Mouse (Mus musculus) liver, embryonic 11.5 days (tissue): ENCODE measurements around the gene Adra2c. TPM values are rescaled to one million over a fixed set of nuclear protein-coding genes. Genes with fewer than 3 reads are reported as not detected.

Experiments used
- ATAC-seq: fragments of 200-750 bp; cut with Nextera tagmentation; replicated peaks from 2 replicates; pipeline ENCODE4 v1.8.0; 2017; ENCODE audit warnings: moderate number of reproducible peaks, mild to moderate bottlenecking, moderate TSS enrichment, moderate library complexity; ENCODE audit not compliant: low FRiP score
- DNase-seq: peaks from one replicate; pipeline ENCODE4 v3.0.0-alpha.2; 2017; ENCODE audit warnings: low spot score
- H3K27ac ChIP-seq: fragments of 300-500 bp; sonication (generic); 2 replicates; pipeline ENCODE4 v1.5.1; 2014; ENCODE audit warnings: mild to moderate bottlenecking, low read depth, low read length, control low read depth
- H3K27me3 ChIP-seq: fragments of 300-500 bp; sonication (generic); replicated peaks from 2 replicates; pipeline ENCODE4 v1.6.1; 2014; ENCODE audit warnings: low read length, mixed read lengths; ENCODE audit not compliant: control insufficient read depth, insufficient read depth
- H3K36me3 ChIP-seq: fragments of 300-500 bp; sonication (generic); 2 replicates; pipeline ENCODE4 v1.6.1; 2014; ENCODE audit warnings: mild to moderate bottlenecking, low read length, moderate library complexity, mixed read lengths; ENCODE audit not compliant: control insufficient read depth, insufficient read depth
- H3K4me1 ChIP-seq: fragments of 300-500 bp; sonication (generic); replicated peaks from 2 replicates; pipeline ENCODE4 v1.6.1; 2014; ENCODE audit warnings: low read length, mixed read lengths; ENCODE audit not compliant: control insufficient read depth, insufficient read depth
- H3K4me2 ChIP-seq: fragments of 300-500 bp; sonication (generic); 2 replicates; pipeline ENCODE4 v1.6.1; 2014; ENCODE audit warnings: mild to moderate bottlenecking, control low read depth, moderate library complexity
- H3K4me3 ChIP-seq: fragments of 300-500 bp; sonication (generic); 2 replicates; pipeline ENCODE4 v1.5.1; 2014; ENCODE audit warnings: low read depth, low read length, control low read depth
- H3K9ac ChIP-seq: fragments of 300-500 bp; sonication (generic); 2 replicates; pipeline ENCODE4 v1.6.1; 2014; ENCODE audit warnings: low read depth, low read length, control low read depth
- H3K9me3 ChIP-seq: fragments of 300-500 bp; sonication (generic); 2 replicates; pipeline ENCODE4 v1.6.1; 2016; ENCODE audit warnings: low read length, inconsistent platforms, mixed read lengths; ENCODE audit not compliant: control insufficient read depth
- WGBS: fragments of 180-500 bp; shearing (Covaris S2); extraction: QIAGEN DNeasy Blood & Tissue Kit; methylation state at CpG from one replicate; pipeline ENCODE4 v1.1.7; 2014; 5-methylcytosine and 5-hydroxymethylcytosine counted together
- polyA plus RNA-seq: library from polyadenylated mRNA; unstranded; fragments of >200 nt; fragmentation: Nextera tagmentation; extraction: Ambion mirVana; gene quantifications from 2 replicates; pipeline ENCODE4 v1.2.1, GENCODE M21; 2014

The Adra2c gene
- polyA plus RNA-seq, result 0.05 TPM in 1 of 2 replicates, not detected in the other

DNA sequence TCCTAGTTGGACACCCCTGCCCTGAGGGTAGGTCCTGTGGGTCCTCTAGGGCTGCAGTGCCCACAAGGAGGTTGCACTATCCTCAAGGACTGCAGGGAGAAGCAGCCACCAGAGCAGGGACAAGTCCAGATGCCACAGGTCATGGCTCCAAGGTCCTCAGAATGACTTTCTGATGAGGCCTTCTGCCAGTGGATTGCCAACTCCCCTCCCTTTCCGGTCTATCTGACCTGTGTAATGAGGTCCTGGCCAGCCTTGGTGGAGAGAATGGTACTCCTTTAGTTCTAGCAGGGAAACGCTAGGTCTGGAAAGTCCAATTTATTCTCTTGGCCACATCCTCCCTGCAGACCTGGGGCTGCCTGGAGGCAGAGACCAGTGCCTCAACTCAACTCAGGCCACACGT, at the start of gene Adra2c:
Gene Adra2c, plus strand, starts transcription at position 301 of the 400 bp plus-strand sequence.
- no peaks in the 10 kb centered on the region for H3K4me1 ChIP-seq
- no peak within 1 kb of the TSS for H3K27ac ChIP-seq
- no peak within 1 kb of the TSS for H3K9ac ChIP-seq
- peak within 1 kb of the TSS; percentile 47 for H3K4me3 ChIP-seq
- H3K27me3 ChIP-seq, result peaks cover 68% of the 10 kb centered on the region
- H3K4me2 ChIP-seq, result peak within 1 kb of the TSS; percentile 70
- no peaks in the 10 kb centered on the region for H3K36me3 ChIP-seq
- DNase-seq, result no peak
- no peaks in the 10 kb centered on the region for H3K9me3 ChIP-seq
- 43% methylated on average over 3 of the region's 3 CpGs for WGBS
- no peak for ATAC-seq

DNA sequence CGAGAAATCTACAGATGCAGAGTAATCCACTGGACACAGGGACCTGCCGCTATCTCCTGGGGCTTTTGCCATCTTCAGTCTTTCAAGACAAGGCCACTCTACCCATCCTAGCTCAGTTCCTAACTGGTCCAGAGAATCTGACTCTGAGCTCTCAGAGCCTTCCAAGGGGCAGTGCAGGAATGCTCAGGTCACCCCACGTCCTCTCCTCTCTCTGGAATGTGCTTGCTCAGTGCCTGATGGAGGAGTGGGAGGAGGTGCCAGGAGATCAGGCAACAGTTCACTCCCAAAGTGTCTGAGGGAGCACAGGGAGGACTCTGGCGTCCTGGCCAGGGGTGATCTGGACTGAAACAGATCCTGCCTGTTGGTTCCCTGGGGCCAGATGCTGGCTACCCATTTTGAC, 45.0 kb upstream of the Adra2c start:
- no peak for DNase-seq
- Histone ChIP-seq H3K4me3 (no peak overlapping the region), H3K4me2 (no peak overlapping the region), H3K27ac (no peak overlapping the region), H3K9me3 (no peaks in the 10 kb centered on the region), H3K4me1 (no peaks in the 10 kb centered on the region), H3K9ac (no peak overlapping the region), H3K36me3 (no peaks in the 10 kb centered on the region), H3K27me3 (no peaks in the 10 kb centered on the region)
- WGBS, result 55% methylated on average over 4 of the region's 4 CpGs
- ATAC-seq, result no peak

DNA sequence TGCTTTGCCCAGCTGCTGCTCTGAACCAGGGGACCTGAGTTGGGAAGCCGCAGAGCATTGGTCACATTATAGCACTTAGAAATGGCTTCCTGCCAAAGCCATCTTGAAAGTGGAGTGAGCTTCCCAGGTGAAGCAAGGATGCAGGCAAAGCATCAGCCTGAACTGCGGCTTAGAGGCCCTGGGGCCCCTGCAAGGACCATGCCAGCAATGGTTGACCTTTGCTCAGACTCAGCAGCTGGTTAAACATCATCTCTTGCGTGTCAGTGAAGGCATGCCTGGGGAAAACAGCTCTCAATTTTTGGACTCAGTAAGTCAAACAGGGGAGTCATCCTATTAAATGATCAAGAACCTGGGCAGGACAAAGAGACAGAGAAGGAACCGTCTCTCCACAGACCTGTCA, 40.4 kb upstream of the Adra2c start:
- Histone ChIP-seq H3K27me3 (no peaks in the 10 kb centered on the region), H3K4me2 (no peak overlapping the region), H3K27ac (no peak overlapping the region), H3K9me3 (no peaks in the 10 kb centered on the region), H3K4me3 (no peak overlapping the region), H3K4me1 (no peaks in the 10 kb centered on the region), H3K36me3 (no peaks in the 10 kb centered on the region), H3K9ac (no peak overlapping the region)
- WGBS, result 76% methylated on average over 4 of the region's 4 CpGs
- ATAC-seq (no peak), DNase-seq (no peak)

DNA sequence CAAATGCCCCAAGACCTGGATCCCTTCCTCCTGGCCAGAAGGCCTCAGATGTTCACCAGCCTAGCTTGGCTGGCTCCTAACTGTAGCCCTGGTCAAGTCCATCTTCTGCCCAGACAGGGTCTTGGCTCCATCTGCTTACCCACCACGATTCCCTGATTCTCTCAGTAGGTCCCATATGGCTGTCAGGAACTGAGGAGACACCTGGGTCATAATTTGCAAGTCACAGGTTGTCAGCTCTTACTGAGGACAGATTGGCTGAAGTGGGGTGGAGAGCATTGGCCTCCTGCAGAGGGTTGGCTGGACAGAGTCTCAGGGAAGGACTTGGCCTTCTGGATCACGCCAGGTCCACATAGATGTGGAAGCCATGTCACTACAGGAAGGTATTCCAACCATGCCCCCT, 39.5 kb upstream of the Adra2c start:
- no peaks in the 10 kb centered on the region for H3K9me3 ChIP-seq
- H3K4me2 ChIP-seq, result no peak overlapping the region
- no peak overlapping the region for H3K9ac ChIP-seq
- H3K4me3 ChIP-seq, result no peak overlapping the region
- WGBS, result 77% methylated on average over 2 of the region's 2 CpGs
- no peaks in the 10 kb centered on the region for H3K27me3 ChIP-seq
- ATAC-seq (no peak), DNase-seq (no peak)
- no peaks in the 10 kb centered on the region for H3K4me1 ChIP-seq
- no peak overlapping the region for H3K27ac ChIP-seq
- H3K36me3 ChIP-seq, result no peaks in the 10 kb centered on the region

DNA sequence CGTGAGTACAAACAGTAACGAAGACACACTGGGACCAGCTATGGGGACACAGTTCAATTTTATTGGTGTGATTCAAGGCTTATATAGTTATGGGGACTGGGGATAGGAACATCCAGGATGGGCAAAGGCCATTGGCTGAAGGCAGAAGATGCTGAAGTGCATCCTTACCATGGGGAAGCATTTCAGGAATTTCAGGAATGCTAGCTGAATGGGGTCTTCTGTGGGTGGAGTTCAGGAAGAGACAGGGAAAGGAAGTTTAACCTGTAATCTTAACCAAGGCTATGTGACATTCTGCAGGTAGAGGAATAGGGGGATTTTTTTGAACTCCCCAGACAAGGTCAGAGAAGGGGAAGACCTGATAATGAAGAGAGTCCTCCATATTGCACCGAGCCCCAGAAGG, 36.6 kb upstream of the Adra2c start:
- no peaks in the 10 kb centered on the region for H3K36me3 ChIP-seq
- H3K9ac ChIP-seq, result no peak overlapping the region
- ATAC-seq (no peak), DNase-seq (no peak)
- no peak overlapping the region for H3K4me2 ChIP-seq
- no peaks in the 10 kb centered on the region for H3K9me3 ChIP-seq
- H3K4me3 ChIP-seq, result no peak overlapping the region
- no peaks in the 10 kb centered on the region for H3K4me1 ChIP-seq
- 54% methylated on average over 3 of the region's 3 CpGs for WGBS
- peaks cover 3% of the 10 kb centered on the region; the same call in 1 of the 2 replicates for H3K27me3 ChIP-seq
- H3K27ac ChIP-seq, result no peak overlapping the region

DNA sequence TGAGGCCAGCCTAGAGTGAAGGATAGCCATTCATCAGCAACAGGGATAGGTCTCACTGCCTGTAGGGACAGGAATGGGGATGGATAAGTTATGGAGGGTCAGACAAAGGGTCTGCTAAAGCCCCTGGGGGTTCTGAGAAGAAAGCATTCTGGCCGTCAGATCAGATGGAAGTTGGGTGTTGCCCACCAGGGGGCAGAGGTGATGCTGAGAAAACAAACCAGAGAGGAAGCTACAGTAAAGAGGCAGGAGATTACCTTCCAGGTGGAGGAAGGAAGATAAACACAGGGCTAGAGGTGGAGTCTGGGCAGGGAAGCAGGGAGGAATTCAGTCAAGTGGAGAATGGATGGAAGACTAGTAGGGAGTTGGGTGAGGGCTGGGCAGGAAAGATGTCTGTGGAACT, 33.9 kb upstream of the Adra2c start:
- Histone ChIP-seq H3K4me2 (no peak overlapping the region), H3K36me3 (no peaks in the 10 kb centered on the region), H3K4me3 (no peak overlapping the region), H3K27me3 (peaks cover 3% of the 10 kb centered on the region; the same call in 1 of the 2 replicates), H3K4me1 (no peaks in the 10 kb centered on the region), H3K9me3 (no peaks in the 10 kb centered on the region), H3K27ac (no peak overlapping the region), H3K9ac (no peak overlapping the region)
- ATAC-seq (no peak), DNase-seq (no peak)
- 5% methylated on average over 1 of the region's 1 CpGs for WGBS

DNA sequence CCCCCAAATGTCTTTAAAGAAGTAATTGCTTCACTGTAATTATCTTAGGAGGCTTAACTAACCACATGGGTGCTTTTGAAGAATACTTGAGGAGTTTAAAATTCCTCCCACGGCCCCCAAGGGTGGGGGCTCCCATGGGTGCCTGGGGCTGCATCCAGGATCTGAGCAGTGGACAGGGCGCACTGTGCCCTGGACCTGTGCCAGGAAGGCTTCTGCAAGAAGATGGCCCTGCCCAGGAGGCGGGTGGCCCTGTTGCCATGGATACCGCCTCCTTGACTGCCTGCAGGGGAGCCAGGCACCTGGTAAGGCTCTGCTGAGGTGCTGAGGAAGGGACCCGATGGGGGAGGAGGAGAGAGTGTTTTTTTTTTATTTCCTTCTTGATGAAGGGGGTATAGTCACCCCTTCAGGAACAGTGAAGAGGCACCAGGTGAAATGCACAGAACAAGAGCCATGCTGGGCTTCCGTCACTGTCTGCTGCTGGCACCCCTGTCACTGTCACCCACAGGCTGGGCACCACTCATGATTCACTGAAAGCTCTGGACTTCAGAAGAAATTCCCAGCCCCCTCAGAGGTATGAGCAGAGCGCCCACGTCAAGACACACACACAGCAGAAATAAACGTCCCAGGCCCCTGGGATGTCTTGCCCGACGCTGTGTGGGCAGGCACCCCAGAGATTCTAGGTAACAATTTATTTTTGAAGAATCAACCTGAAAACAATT, 32.4 kb upstream of the Adra2c start:
- no peaks in the 10 kb centered on the region for H3K4me1 ChIP-seq
- WGBS, result 54% methylated on average over 11 of the region's 11 CpGs
- no peak overlapping the region for H3K4me3 ChIP-seq
- DNase-seq (no peak), ATAC-seq (no peak)
- H3K36me3 ChIP-seq, result no peaks in the 10 kb centered on the region
- H3K27ac ChIP-seq, result no peak overlapping the region
- H3K27me3 ChIP-seq, result peaks cover 3% of the 10 kb centered on the region; the same call in 1 of the 2 replicates
- no peaks in the 10 kb centered on the region for H3K9me3 ChIP-seq
- H3K9ac ChIP-seq, result no peak overlapping the region
- no peak overlapping the region for H3K4me2 ChIP-seq

DNA sequence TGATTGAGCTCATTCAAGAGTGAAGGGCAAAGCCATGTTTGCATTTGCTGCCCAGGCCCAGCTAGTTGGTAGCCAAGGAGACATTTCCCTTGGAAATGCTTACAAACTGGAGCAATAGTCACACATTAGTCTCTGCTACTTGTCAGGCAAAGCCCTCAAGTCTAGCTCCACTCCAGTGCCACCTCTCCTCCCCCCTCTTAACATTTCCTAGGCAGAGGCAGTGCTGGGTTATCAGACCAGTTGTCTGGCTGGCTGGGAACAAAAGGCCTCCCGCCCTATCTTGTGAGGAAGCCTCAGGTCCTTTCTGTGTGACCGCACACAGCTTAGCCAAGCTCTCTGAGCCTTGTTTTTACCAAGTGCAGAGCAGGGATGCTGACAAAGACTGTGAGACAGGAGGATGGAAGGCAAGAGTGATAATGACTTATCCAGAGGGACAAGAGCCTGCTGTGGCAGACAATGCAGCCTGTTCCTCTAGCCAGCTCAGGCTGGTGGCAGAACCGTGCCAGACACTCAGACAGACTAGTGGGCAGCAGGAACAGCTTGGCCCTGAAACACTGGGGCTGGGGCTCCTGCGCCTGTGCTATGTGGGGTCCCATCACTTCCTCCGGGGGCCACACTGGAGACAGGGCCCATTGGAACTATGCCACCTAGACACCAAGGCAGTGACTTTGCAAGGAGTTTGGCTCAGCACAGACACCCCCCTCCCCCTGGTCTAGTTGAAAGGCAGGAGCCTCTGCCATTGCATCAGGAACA, 23.0 kb upstream of the Adra2c start:
- no peak overlapping the region for H3K4me2 ChIP-seq
- no peak for ATAC-seq
- no peak for DNase-seq
- WGBS, result 36% methylated on average over 5 of the region's 5 CpGs
- no peak overlapping the region for H3K27ac ChIP-seq
- H3K4me1 ChIP-seq, result no peaks in the 10 kb centered on the region; the same call in 1 of the 2 replicates
- no peak overlapping the region for H3K9ac ChIP-seq
- H3K36me3 ChIP-seq, result no peaks in the 10 kb centered on the region
- no peaks in the 10 kb centered on the region for H3K27me3 ChIP-seq
- H3K9me3 ChIP-seq, result no peaks in the 10 kb centered on the region
- H3K4me3 ChIP-seq, result no peak overlapping the region

DNA sequence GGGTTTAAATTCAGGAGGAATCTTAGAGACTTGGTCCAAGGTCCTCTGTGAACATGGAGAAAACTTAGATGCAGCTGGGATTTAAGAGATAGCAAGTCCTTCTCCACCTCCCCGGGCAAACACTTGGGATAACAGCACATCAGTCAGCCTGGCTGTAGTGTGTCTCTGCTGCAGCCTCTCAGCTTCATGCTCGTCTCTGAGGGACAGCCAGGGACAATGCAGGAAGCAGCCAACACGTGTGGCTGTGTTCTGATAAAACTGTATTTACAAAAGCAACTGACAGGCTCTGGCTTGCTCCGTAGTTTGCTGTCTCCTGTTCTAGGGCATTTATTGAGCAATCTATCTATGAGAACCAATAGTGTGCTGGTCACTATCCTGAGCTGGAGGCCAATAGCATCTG, 14.4 kb upstream of the Adra2c start:
- WGBS, result 20% methylated on average over 4 of the region's 4 CpGs
- no peak overlapping the region for H3K4me2 ChIP-seq
- H3K9me3 ChIP-seq, result no peaks in the 10 kb centered on the region
- H3K36me3 ChIP-seq, result no peaks in the 10 kb centered on the region
- DNase-seq, result no peak
- no peak overlapping the region for H3K27ac ChIP-seq
- no peak overlapping the region for H3K9ac ChIP-seq
- no peaks in the 10 kb centered on the region for H3K4me1 ChIP-seq
- no peak overlapping the region for H3K4me3 ChIP-seq
- no peaks in the 10 kb centered on the region for H3K27me3 ChIP-seq
- no peak for ATAC-seq
